Mouse (Mus musculus): ENCODE data around the gene 4930447C04Rik. TPM values are rescaled to one million over a fixed set of nuclear protein-coding genes. Genes with fewer than 3 reads are reported as not detected.

The 4930447C04Rik gene
- polyA plus RNA-seq, 1 experiment from 2014 or later = 2.0 TPM

- Histone ChIP-seq H3K9me3 (no peaks in the 10 kb centered on the region), H3K4me2 (no peak overlapping the region), H3K4me3 (no peak overlapping the region), H3K36me3 (no peaks in the 10 kb centered on the region), H3K9ac (no peak overlapping the region), H3K4me1 (peaks cover 7% of the 10 kb centered on the region), H3K27me3 (replicated peaks) (peaks cover 38% of the 10 kb centered on the region), H3K27ac (replicated peaks) (no peak overlapping the region)
- no peak for ATAC-seq (ENCODE audit: extremely low read depth, insufficient number of reproducible peaks, low FRiP score, low TSS enrichment)
- 68% methylated on average over 14 of the region's 14 CpGs for WGBS
Measured at GRCm38 (mm10) chr12:72834773-72835517, 105.6 kb downstream of the 4930447C04Rik start.

- Histone ChIP-seq H3K27ac (replicated peaks) (no peak overlapping the region), H3K36me3 (no peaks in the 10 kb centered on the region), H3K4me2 (peak overlapping the region; percentile 77), H3K4me3 (peak overlapping the region; percentile 50), H3K9me3 (no peaks in the 10 kb centered on the region), H3K4me1 (peaks cover 7% of the 10 kb centered on the region), H3K27me3 (replicated peaks) (peaks cover 46% of the 10 kb centered on the region), H3K9ac (peak overlapping the region; percentile 73)
- ATAC-seq (ENCODE audit: extremely low read depth, insufficient number of reproducible peaks, low FRiP score, low TSS enrichment) = no peak
- 8% methylated on average over 42 of the region's 42 CpGs for WGBS
Measured at GRCm38 (mm10) chr12:72831711-72832432, 108.7 kb downstream of the 4930447C04Rik start.

Other genes with a start within 250 kb of the 4930447C04Rik start
- 35.9 and 43.5 TPM in 2 replicates for gene Ppm1a, start 183.3 kb downstream of the 4930447C04Rik start, polyA plus RNA-seq (2015; fragmentation: Nextera tagmentation; extraction: Ambion mirVana)
- not detected in 2 replicates for gene Six6, start 882 bp downstream of the 4930447C04Rik start, polyA plus RNA-seq (2015; fragmentation: Nextera tagmentation; extraction: Ambion mirVana)
- 0.34 and 0.79 TPM in 2 replicates for gene Six1, start 113.1 kb upstream of the 4930447C04Rik start, polyA plus RNA-seq (2015; fragmentation: Nextera tagmentation; extraction: Ambion mirVana)
- gene Six4, start 172.7 kb upstream of the 4930447C04Rik start, polyA plus RNA-seq (2015; fragmentation: Nextera tagmentation; extraction: Ambion mirVana) = 0.71 and 1.0 TPM in 2 replicates
- gene Mnat1, start 182.9 kb upstream of the 4930447C04Rik start, polyA plus RNA-seq (2015; fragmentation: Nextera tagmentation; extraction: Ambion mirVana) = 19.0 and 19.3 TPM in 2 replicates

Measured in heart, embryonic 13.5 days (tissue).